Mouse (Mus musculus) testis, adult 2 months (tissue): ENCODE measurements around the gene 8030411F24Rik. TPM values are rescaled to one million over a fixed set of nuclear protein-coding genes. Genes with fewer than 3 reads are reported as not detected.

Experiments
- H3K27ac ChIP-seq: fragments of 200-500 bp; 2 replicates; pipeline ENCODE4 v1.5.1; 2012; ENCODE audit warnings: low read depth, low read length; ENCODE audit not compliant: control insufficient read depth, insufficient read depth
- H3K27me3 ChIP-seq: fragments of 200-500 bp; 2 replicates; pipeline ENCODE4 v1.6.1; 2012; ENCODE audit warnings: mild to moderate bottlenecking, low read length, moderate library complexity; ENCODE audit not compliant: control insufficient read depth, insufficient read depth
- H3K36me3 ChIP-seq: fragments of 200-500 bp; 2 replicates; pipeline ENCODE4 v1.6.1; 2012; ENCODE audit warnings: mild to moderate bottlenecking, low read length; ENCODE audit not compliant: control insufficient read depth, insufficient read depth
- H3K4me1 ChIP-seq: fragments of 200-500 bp; 2 replicates; pipeline ENCODE4 v1.6.1; 2012; ENCODE audit warnings: low read length; ENCODE audit not compliant: control insufficient read depth, insufficient read depth
- H3K4me3 ChIP-seq: fragments of 200-500 bp; 2 replicates; pipeline ENCODE4 v1.5.1; 2012; ENCODE audit warnings: low read depth, mild to moderate bottlenecking, low read length, moderate library complexity, mixed read lengths; ENCODE audit not compliant: control insufficient read depth
- CTCF ChIP-seq: fragments of 200-500 bp; IDR thresholded peaks from 2 replicates; pipeline ENCODE4 v1.5.1; 2012; ENCODE audit warnings: low read depth, mild to moderate bottlenecking, inconsistent platforms, low read length, moderate library complexity; ENCODE audit not compliant: control insufficient read depth, insufficient read depth, insufficient replicate concordance
- POLR2A ChIP-seq: fragments of 200-500 bp; IDR thresholded peaks from 2 replicates; pipeline ENCODE4 v1.6.1; 2012; ENCODE audit warnings: low read depth, mild to moderate bottlenecking, inconsistent platforms, low read length, moderate library complexity; ENCODE audit not compliant: control insufficient read depth
- polyA plus RNA-seq: library from polyadenylated mRNA; depleted of rRNA; stranded (reverse); fragments of >200 nt; gene quantifications from 2 replicates; pipeline ENCODE4 v1.2.3, GENCODE M21; 2012; rRNA removed

8030411F24Rik gene
- polyA plus RNA-seq = 15.4 and 23.7 TPM in 2 replicates

GRCm38 (mm10) chr2:148781709-148782108 is at the start of gene 8030411F24Rik:
TSS of gene 8030411F24Rik (plus strand) at chr2:148782009.
- Histone ChIP-seq H3K4me1 (no peaks in the 10 kb centered on the region), H3K4me3 (no peak within 1 kb of the TSS), H3K27me3 (no peaks in the 10 kb centered on the region), H3K27ac (no peak within 1 kb of the TSS; the same call in 1 of the 2 replicates), H3K36me3 (no peaks in the 10 kb centered on the region)
- TF ChIP-seq CTCF (no peak), POLR2A (no peak)

GRCm38 (mm10) chr2:148732327-148733000 is 49.3 kb upstream of the 8030411F24Rik start, which contains the start of gene Napb:
TSS of gene Napb (minus strand) at chr2:148732467.
- H3K36me3 ChIP-seq = no peaks in the 10 kb centered on the region

GRCm38 (mm10) chr2:148743001-148743400 is 38.8 kb upstream of the 8030411F24Rik start:
- Histone ChIP-seq H3K27ac (no peak overlapping the region), H3K27me3 (no peaks in the 10 kb centered on the region), H3K4me1 (no peaks in the 10 kb centered on the region; the same call in 1 of the 2 replicates), H3K36me3 (no peaks in the 10 kb centered on the region), H3K4me3 (no peak overlapping the region)
- TF ChIP-seq POLR2A (no peak), CTCF (no peak)

More at GRCm38 (mm10) chr2:148732327-148733000, 49.3 kb upstream of the 8030411F24Rik start, which contains the start of gene Napb:
- Histone ChIP-seq H3K27ac (peak within 1 kb of the TSS; percentile 14; the same call in 1 of the 2 replicates), H3K27me3 (no peaks in the 10 kb centered on the region), H3K4me1 (peaks cover 12% of the 10 kb centered on the region), H3K4me3 (peak within 1 kb of the TSS; percentile 97)
- TF ChIP-seq POLR2A (peak; percentile 90), CTCF (no peak)

- TF ChIP-seq POLR2A = no peak
- TF ChIP-seq CTCF = no peak
- H3K4me1 ChIP-seq = no peaks in the 10 kb centered on the region; the same call in 1 of the 2 replicates
- no peak overlapping the region for H3K27ac ChIP-seq
- H3K36me3 ChIP-seq = no peaks in the 10 kb centered on the region
- H3K27me3 ChIP-seq = no peaks in the 10 kb centered on the region
- no peak overlapping the region for H3K4me3 ChIP-seq
These were observed 37.9 kb upstream of the 8030411F24Rik start for GRCm38 (mm10) chr2:148743846-148744407.

GRCm38 (mm10) chr2:148750058-148750457 is 31.8 kb upstream of the 8030411F24Rik start, which contains the start of gene Cstl1:
TSS of gene Cstl1 (plus strand) at chr2:148750358.
- Histone ChIP-seq H3K36me3 (no peaks in the 10 kb centered on the region), H3K27me3 (no peaks in the 10 kb centered on the region), H3K4me1 (no peaks in the 10 kb centered on the region), H3K4me3 (peak within 1 kb of the TSS; percentile 41), H3K27ac (no peak within 1 kb of the TSS)
- TF ChIP-seq CTCF = no peak
- no peak for TF ChIP-seq POLR2A

GRCm38 (mm10) chr2:148751893-148752813 is 29.7 kb upstream of the 8030411F24Rik start:
- no peaks in the 10 kb centered on the region for H3K4me1 ChIP-seq
- TF ChIP-seq CTCF = peak; percentile 17; the same call in 1 of the 2 replicates
- no peak for TF ChIP-seq POLR2A

GRCm38 (mm10) chr2:148754310-148754846 is 27.4 kb upstream of the 8030411F24Rik start:
- H3K36me3 ChIP-seq = no peaks in the 10 kb centered on the region
- no peak overlapping the region for H3K4me3 ChIP-seq
- no peaks in the 10 kb centered on the region for H3K27me3 ChIP-seq
- no peak overlapping the region for H3K27ac ChIP-seq
- TF ChIP-seq CTCF = no peak
- no peak for TF ChIP-seq POLR2A
- no peaks in the 10 kb centered on the region for H3K4me1 ChIP-seq

More at GRCm38 (mm10) chr2:148751893-148752813, 29.7 kb upstream of the 8030411F24Rik start:
- Histone ChIP-seq H3K4me3 (peak overlapping the region; percentile 46; the same call in 1 of the 2 replicates), H3K36me3 (no peaks in the 10 kb centered on the region), H3K27ac (no peak overlapping the region), H3K27me3 (no peaks in the 10 kb centered on the region)
